Comparison of ENCODE assay signal across 9 mouse cellular contexts in genomic region chr15:102743996-102744395, GRCm38 (mm10). TPM values are rescaled to one million over a fixed set of nuclear protein-coding genes. Genes with fewer than 3 reads are reported as not detected.
DNase-seq lines count a peak whose midpoint lies in the region; ATAC-seq and TF ChIP-seq lines count a peak whose summit lies in the region.
"Had no signal": no experiment of that assay in that cellular context is flagged by ENCODE, and none has a peak within 500 bp of the region (broad histone marks: within the 10 kb centered on the region; RNA-seq: fewer than 3 reads in every experiment).

No protein-coding gene starts in this region.

- peak; percentile 52 for ATAC-seq in forebrain, postnatal 0 days

- peak; percentile 78 for DNase-seq in MN1 (ENCODE audit: low spot score)
- DNase-seq in forebrain, postnatal 0 days: peak; percentile 85
- peak; percentile 81 for DNase-seq in midbrain, embryonic 10.5 days (ENCODE audit: low spot score)
- no peak for DNase-seq in kidney, adult 11 months
- DNase-seq in heart, postnatal 14 days: no peak
- no peak for DNase-seq in ovary, adult 18-20 months (ENCODE audit: low spot score)
- DNase-seq: heart, adult 2 months; lung, embryonic 14.5 days had no signal

- H3K27ac ChIP-seq in forebrain, postnatal 0 days (ENCODE audit: low read depth, low read length): peak overlapping the region; percentile 90
- peak overlapping the region; percentile 88 for H3K27ac ChIP-seq in midbrain, embryonic 10.5 days (replicated peaks)
- H3K27ac ChIP-seq: heart, adult 2 months had no signal

- no peaks in the 10 kb centered on the region for H3K9me3 ChIP-seq in E14TG2a.4 (ENCODE audit: low read length)
- no peaks in the 10 kb centered on the region for H3K9me3 ChIP-seq in forebrain, postnatal 0 days (ENCODE audit: low read length)
- H3K9me3 ChIP-seq in midbrain, embryonic 10.5 days (replicated peaks): no peaks in the 10 kb centered on the region

- H3K9ac ChIP-seq in forebrain, postnatal 0 days: peak overlapping the region; percentile 49
- H3K9ac ChIP-seq: lung, embryonic 14.5 days had no signal

- TF ChIP-seq CTCF in E14TG2a.4 (conservative IDR thresholded peaks at IDR 0.05; ENCODE audit: low read length): no peak
- TF ChIP-seq CTCF in forebrain, postnatal 0 days (IDR thresholded peaks at IDR 0.05; ENCODE audit: low read depth): 0 out of 2 replicates have a peak, but pooled peaks have one; percentile 14

- 0 out of 2 replicates have a peak overlapping the region, but pooled peaks have one; percentile 0 for H3K4me2 ChIP-seq in forebrain, postnatal 0 days (ENCODE audit: low read depth)
- H3K4me2 ChIP-seq: lung, embryonic 14.5 days had no signal

- H3K27me3 ChIP-seq in E14TG2a.4 (ENCODE audit: insufficient read depth, low read length): peaks cover 76% of the 10 kb centered on the region
- no peaks in the 10 kb centered on the region for H3K27me3 ChIP-seq in forebrain, postnatal 0 days (ENCODE audit: insufficient read depth, low read length)
- H3K27me3 ChIP-seq in midbrain, embryonic 10.5 days (ENCODE audit: low read depth, poor library complexity, severe bottlenecking): peaks cover 100% of the 10 kb centered on the region

- H3K4me3 ChIP-seq in E14TG2a.4 (replicated peaks; ENCODE audit: low read length): 0 out of 2 replicates have a peak overlapping the region, but pooled peaks have one; percentile 27
- no peak overlapping the region for H3K4me3 ChIP-seq in forebrain, postnatal 0 days (ENCODE audit: low read depth, low read length)
- peak overlapping the region; percentile 35 for H3K4me3 ChIP-seq in midbrain, embryonic 10.5 days
- H3K4me3 ChIP-seq: heart, adult 2 months had no signal

- no peaks in the 10 kb centered on the region for H3K36me3 ChIP-seq in E14TG2a.4 (ENCODE audit: insufficient read depth, low read length)
- no peaks in the 10 kb centered on the region for H3K36me3 ChIP-seq in forebrain, postnatal 0 days (ENCODE audit: insufficient read depth)
- H3K36me3 ChIP-seq in midbrain, embryonic 10.5 days: no peaks in the 10 kb centered on the region

- WGBS in forebrain, postnatal 0 days: 1% methylated on average over 13 of the region's 14 CpGs
- WGBS in midbrain, embryonic 10.5 days: 2% methylated on average over 14 of the region's 14 CpGs

- intact Hi-C loops in heart, postnatal 14 days (cut with DNase I): no loop called here

- peaks cover 40% of the 10 kb centered on the region for H3K4me1 ChIP-seq in E14TG2a.4 (replicated peaks; ENCODE audit: low read depth, low read length)
- peaks cover 42% of the 10 kb centered on the region for H3K4me1 ChIP-seq in forebrain, postnatal 0 days (ENCODE audit: insufficient read depth)
- peaks cover 74% of the 10 kb centered on the region for H3K4me1 ChIP-seq in midbrain, embryonic 10.5 days

RNA-seq across cellular contexts. Expression of gene Calcoco1, which starts 22.0 kb away (rescaled TPM):
- total RNA-seq in forebrain, postnatal 0 days (2014; rRNA removed): 42.6 and 47.1 TPM in 2 replicates
- polyA plus RNA-seq in forebrain, postnatal 0 days (2015; fragmentation: Nextera tagmentation; extraction: Ambion mirVana): 33.5 and 36.9 TPM in 2 replicates
- 26.0 and 31.1 TPM in 2 replicates for polyA plus RNA-seq in midbrain, embryonic 10.5 days (2016; fragmentation: Nextera tagmentation; extraction: Ambion mirVana)
- 100 to 1,000 TPM in 1 of 2 experiments, 10 to 100 TPM in 1; 89.5 to 104 TPM for total RNA-seq in heart, postnatal 14 days (2021)

Comparison
In these comparisons a context has a peak if more than half of its experiments do, and no peak if none do; other contexts are left out.
1. DNase-seq: peak in MN1 (single experiment), forebrain, postnatal 0 days (single experiment) and midbrain, embryonic 10.5 days (single experiment); none in kidney, adult 11 months (single experiment), heart, postnatal 14 days (0 of 2) and ovary, adult 18-20 months (single experiment).